Mouse (Mus musculus): Measurements from ENCODE around the gene Slc16a1.
"Not testable (repeated sequence)": the region's sequence is repeated elsewhere in the genome, so short reads cannot be mapped to it uniquely, and the experiment has no call there.

Slc16a1 gene

GRCm38 (mm10) chr3:104638932-104639748 is 672 bp downstream of the Slc16a1 start:
- DNase-seq (ENCODE audit: low read depth, low spot score): peak; percentile 13

GRCm38 (mm10) chr3:104639749-104640368 is 1.4 kb downstream of the Slc16a1 start:
- no peak for DNase-seq (ENCODE audit: low read depth, low spot score)

GRCm38 (mm10) chr3:104640855-104641254 is 2.4 kb downstream of the Slc16a1 start:
- DNase-seq (ENCODE audit: low read depth, low spot score): no peak

GRCm38 (mm10) chr3:104641313-104641712 is 2.8 kb downstream of the Slc16a1 start:
- no peak for DNase-seq (ENCODE audit: low read depth, low spot score)

GRCm38 (mm10) chr3:104643113-104643512 is 4.6 kb downstream of the Slc16a1 start:
- DNase-seq (ENCODE audit: low read depth, low spot score): no peak

GRCm38 (mm10) chr3:104643810-104644270 is 5.4 kb downstream of the Slc16a1 start:
- no peak for DNase-seq (ENCODE audit: low read depth, low spot score)

GRCm38 (mm10) chr3:104644371-104644770 is 5.9 kb downstream of the Slc16a1 start:
- DNase-seq (ENCODE audit: low read depth, low spot score): no peak

- no peak for DNase-seq (ENCODE audit: low read depth, low spot score)
Measured at GRCm38 (mm10) chr3:104654219-104654618, 15.8 kb downstream of the Slc16a1 start.

- no peak for DNase-seq (ENCODE audit: low read depth, low spot score)
Measured at GRCm38 (mm10) chr3:104654921-104655320, 16.5 kb downstream of the Slc16a1 start.

GRCm38 (mm10) chr3:104658706-104659105 is 20.2 kb downstream of the Slc16a1 start:
- no peak for DNase-seq (ENCODE audit: low read depth, low spot score)

- DNase-seq (ENCODE audit: low read depth, low spot score): no peak
Measured at GRCm38 (mm10) chr3:104659758-104660157, 21.3 kb downstream of the Slc16a1 start.

- DNase-seq (ENCODE audit: low read depth, low spot score): no peak
Measured at GRCm38 (mm10) chr3:104660522-104660921, 22.1 kb downstream of the Slc16a1 start.

GRCm38 (mm10) chr3:104662007-104662406 is 23.5 kb downstream of the Slc16a1 start:
- no peak for DNase-seq (ENCODE audit: low read depth, low spot score)

- no peak for DNase-seq (ENCODE audit: low read depth, low spot score)
Measured at GRCm38 (mm10) chr3:104662926-104663325, 24.5 kb downstream of the Slc16a1 start.

GRCm38 (mm10) chr3:104666950-104667349 is 28.5 kb downstream of the Slc16a1 start:
- DNase-seq (ENCODE audit: low read depth, low spot score): peak; percentile 90

GRCm38 (mm10) chr3:104667451-104667850 is 29.0 kb downstream of the Slc16a1 start:
- DNase-seq (ENCODE audit: low read depth, low spot score): no peak

GRCm38 (mm10) chr3:104668989-104669388 is 30.5 kb downstream of the Slc16a1 start:
- DNase-seq (ENCODE audit: low read depth, low spot score): no peak

GRCm38 (mm10) chr3:104669856-104670182 is 31.4 kb downstream of the Slc16a1 start:
- no peak for DNase-seq (ENCODE audit: low read depth, low spot score)

- not testable (repeated sequence) for DNase-seq (ENCODE audit: low read depth, low spot score)
Measured at GRCm38 (mm10) chr3:104670183-104671020, 31.9 kb downstream of the Slc16a1 start.

- no peak for DNase-seq (ENCODE audit: low read depth, low spot score)
Measured at GRCm38 (mm10) chr3:104671543-104671942, 33.1 kb downstream of the Slc16a1 start.

- DNase-seq (ENCODE audit: low read depth, low spot score): no peak
Measured at GRCm38 (mm10) chr3:104672041-104672440, 33.6 kb downstream of the Slc16a1 start.
